Mouse (Mus musculus) C2C12 (cell line): Measurements from ENCODE around the gene Srrt.

ENCODE experiments used
- CEBPB ChIP-seq: IDR thresholded peaks from one replicate; pipeline ENCODE4 v1.6.1; 2011; ENCODE audit warnings: low read depth, mild to moderate bottlenecking, control low read depth, moderate library complexity
- CTCF ChIP-seq: IDR thresholded peaks from one replicate; pipeline ENCODE4 v1.5.1; 2011; ENCODE audit not compliant: control insufficient read depth, insufficient read depth, insufficient read length
- MAX ChIP-seq: IDR thresholded peaks from one replicate; pipeline ENCODE4 v1.6.1; 2011; ENCODE audit warnings: mild to moderate bottlenecking, control low read depth
- MYOD1 ChIP-seq: IDR thresholded peaks from one replicate; pipeline ENCODE4 v1.6.1; 2011; ENCODE audit warnings: low read depth; ENCODE audit not compliant: control insufficient read depth, insufficient read length
- MYOG ChIP-seq: IDR thresholded peaks from one replicate; pipeline ENCODE4 v1.6.1; 2011; ENCODE audit not compliant: control insufficient read depth, insufficient read length; ENCODE audit errors: extremely low read depth
- USF1 ChIP-seq: IDR thresholded peaks from one replicate; pipeline ENCODE4 v1.6.1; 2011; ENCODE audit warnings: low read depth, mild to moderate bottlenecking, control low read depth, moderate library complexity

GRCm38 (mm10) chr5:137335066-137335465, 27.6 kb upstream of the Srrt start:
- TF ChIP-seq CTCF, result no peak
- TF ChIP-seq CEBPB, result no peak
- no peak for TF ChIP-seq MYOD1
- TF ChIP-seq MAX, result no peak
- TF ChIP-seq MYOG, result no peak
- TF ChIP-seq USF1, result no peak
